In genomic region chr7:121436884-121437283, GRCm38 (mm10) we compare ENCODE assay signal across 11 mouse cellular contexts.
"Had no signal": no experiment of that assay in that cellular context is flagged by ENCODE, and none has a peak within 500 bp of the region (broad histone marks: within the 10 kb centered on the region; RNA-seq: fewer than 3 reads in every experiment).

No protein-coding gene starts in this region.

- ATAC-seq: intestine, postnatal 0 days; liver, embryonic 12.5 days had no signal

- H3K9ac ChIP-seq: limb, embryonic 15.5 days; liver, embryonic 12.5 days; lung, embryonic 14.5 days; midbrain, embryonic 12.5 days; stomach, embryonic 15.5 days had no signal

- H3K9me3 ChIP-seq: limb, embryonic 15.5 days; liver, embryonic 12.5 days; midbrain, embryonic 12.5 days; stomach, embryonic 15.5 days had no signal

- DNase-seq: kidney, postnatal 10 days; kidney, postnatal 4 days; lung, postnatal 10 days; lung, postnatal 4 days had no signal

- H3K36me3 ChIP-seq: limb, embryonic 15.5 days; liver, embryonic 12.5 days; midbrain, embryonic 12.5 days; stomach, embryonic 15.5 days had no signal

- H3K4me2 ChIP-seq: limb, embryonic 15.5 days; liver, embryonic 12.5 days; lung, embryonic 14.5 days; midbrain, embryonic 12.5 days; stomach, embryonic 15.5 days had no signal

- H3K27ac ChIP-seq: layer of hippocampus, adult 2 months; limb, embryonic 15.5 days; liver, embryonic 12.5 days; midbrain, embryonic 12.5 days; stomach, embryonic 15.5 days had no signal

- H3K4me1 ChIP-seq: limb, embryonic 15.5 days; liver, embryonic 12.5 days; midbrain, embryonic 12.5 days; stomach, embryonic 15.5 days had no signal

- H3K27me3 ChIP-seq: limb, embryonic 15.5 days; liver, embryonic 12.5 days; midbrain, embryonic 12.5 days; stomach, embryonic 15.5 days had no signal

- H3K4me3 ChIP-seq: layer of hippocampus, adult 2 months; limb, embryonic 15.5 days; liver, embryonic 12.5 days; midbrain, embryonic 12.5 days; stomach, embryonic 15.5 days had no signal
